ENCODE assay signal across 8 mouse cellular contexts in the genomic region with DNA sequence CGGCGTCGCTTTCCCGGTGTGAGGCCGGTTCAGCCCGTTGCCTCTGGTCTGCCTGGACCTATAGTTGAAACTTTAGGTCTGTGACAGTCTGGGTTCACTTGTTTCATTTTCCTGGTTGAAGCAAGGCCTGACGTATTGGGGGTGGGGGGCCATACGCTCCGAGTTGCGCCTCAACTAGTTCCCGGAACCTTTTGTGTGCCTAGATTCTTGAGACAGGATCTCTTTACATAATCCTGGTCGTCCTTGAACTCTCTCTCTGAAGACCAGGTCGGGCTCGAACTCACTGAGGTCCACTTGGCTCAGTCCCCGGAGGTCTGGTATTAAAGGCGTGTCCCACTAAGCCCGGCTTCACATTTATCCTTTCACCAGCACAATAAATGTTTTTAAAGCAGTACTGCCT. TPM values are rescaled to one million over a fixed set of nuclear protein-coding genes. Genes with fewer than 3 reads are reported as not detected.
DNase-seq lines count a peak whose midpoint lies in the region; ATAC-seq and TF ChIP-seq lines count a peak whose summit lies in the region.

No protein-coding gene starts in this region.

- no peak for TF ChIP-seq CTCF in layer of hippocampus, adult 2 months (conservative IDR thresholded peaks at IDR 0.05)

- H3K9me3 ChIP-seq in hindbrain, embryonic 16.5 days (ENCODE audit: control insufficient read depth, low read length) = no peaks in the 10 kb centered on the region
- H3K9me3 ChIP-seq in neural tube, embryonic 12.5 days = no peaks in the 10 kb centered on the region

- H3K9ac ChIP-seq in hindbrain, embryonic 16.5 days (ENCODE audit: low read depth, low read length) = peak overlapping the region; percentile 92
- H3K9ac ChIP-seq in neural tube, embryonic 12.5 days = peak overlapping the region; percentile 75

- H3K4me2 ChIP-seq in hindbrain, embryonic 16.5 days (ENCODE audit: low read length) = peak overlapping the region; percentile 96
- peak overlapping the region; percentile 90 for H3K4me2 ChIP-seq in neural tube, embryonic 12.5 days (replicated peaks)

- ATAC-seq in hindbrain, embryonic 16.5 days = no peak
- no peak for ATAC-seq in neural tube, embryonic 12.5 days (ENCODE audit: low FRiP score, low read depth)

- H3K27me3 ChIP-seq in hindbrain, embryonic 16.5 days (replicated peaks; ENCODE audit: control insufficient read depth, insufficient read depth, low read length) = no peaks in the 10 kb centered on the region; the same call in 1 of the 2 replicates
- H3K27me3 ChIP-seq in neural tube, embryonic 12.5 days (replicated peaks) = no peaks in the 10 kb centered on the region

- peak overlapping the region; percentile 98 for H3K27ac ChIP-seq in layer of hippocampus, adult 2 months
- peak overlapping the region; percentile 60 for H3K27ac ChIP-seq in brown adipose tissue, adult 24 weeks (replicated peaks; ENCODE audit: low read depth, low read length)
- peak overlapping the region; percentile 97 for H3K27ac ChIP-seq in hindbrain, embryonic 16.5 days (ENCODE audit: low read depth, low read length)
- H3K27ac ChIP-seq in neural tube, embryonic 12.5 days = 0 out of 2 replicates have a peak overlapping the region, but pooled peaks have one; percentile 83

- no peak for DNase-seq in layer of hippocampus, adult 2 months (ENCODE audit: low spot score in 2 of 2)
- DNase-seq in layer of hippocampus, adult 18-20 months (ENCODE audit: low spot score in 2 of 2) = no peak
- no peak for DNase-seq in right cerebral cortex, postnatal 36 days (ENCODE audit: low spot score in 2 of 2)
- no peak for DNase-seq in adrenal gland, postnatal 25 days
- no peak for DNase-seq in urinary bladder, postnatal 4 days (ENCODE audit: low spot score in 2 of 2)

- peaks cover 3% of the 10 kb centered on the region; the same call in 1 of the 2 replicates for H3K4me1 ChIP-seq in brown adipose tissue, adult 24 weeks (ENCODE audit: control insufficient read depth, insufficient read depth, insufficient read length, low read length)
- H3K4me1 ChIP-seq in hindbrain, embryonic 16.5 days (ENCODE audit: control insufficient read depth, insufficient read depth, low read depth, low read length) = peaks cover 16% of the 10 kb centered on the region
- peaks cover 19% of the 10 kb centered on the region for H3K4me1 ChIP-seq in neural tube, embryonic 12.5 days

- peaks cover 6% of the 10 kb centered on the region for H3K36me3 ChIP-seq in hindbrain, embryonic 16.5 days (ENCODE audit: control insufficient read depth, insufficient read depth, low read length)
- H3K36me3 ChIP-seq in neural tube, embryonic 12.5 days = peaks cover 15% of the 10 kb centered on the region

- WGBS in hindbrain, embryonic 16.5 days = 1% methylated on average over 17 of the region's 17 CpGs
- WGBS in neural tube, embryonic 12.5 days = 2% methylated on average over 17 of the region's 17 CpGs

- peak overlapping the region; percentile 95 for H3K4me3 ChIP-seq in layer of hippocampus, adult 2 months
- peak overlapping the region; percentile 77 for H3K4me3 ChIP-seq in brown adipose tissue, adult 24 weeks (ENCODE audit: insufficient read depth, low read depth, low read length)
- peak overlapping the region; percentile 92 for H3K4me3 ChIP-seq in hindbrain, embryonic 16.5 days (ENCODE audit: low read length)
- peak overlapping the region; percentile 84 for H3K4me3 ChIP-seq in neural tube, embryonic 12.5 days

RNA-seq across cellular contexts. Expression of a gene that starts 0.8 kb away (rescaled TPM):
- 10 to 100 TPM; 17.9 to 20.4 TPM for total RNA-seq in layer of hippocampus, adult 2 months (2021)
- 10 to 100 TPM; 14.9 to 16.8 TPM for total RNA-seq in layer of hippocampus, adult 18-20 months (2021)
- 7.7 and 14.1 TPM in 2 replicates for polyA plus RNA-seq in brown adipose tissue, adult 24 weeks (2012; ENCODE audit: insufficient read depth, insufficient read length, missing spikeins)
- polyA plus RNA-seq in hindbrain, embryonic 16.5 days (2015; fragmentation: Nextera tagmentation; extraction: Ambion mirVana) = 92.6 and 97.9 TPM in 2 replicates
- 141 and 142 TPM in 2 replicates for polyA plus RNA-seq in neural tube, embryonic 12.5 days (2016; fragmentation: Nextera tagmentation; extraction: Ambion mirVana)
- total RNA-seq in adrenal gland, postnatal 25 days (2021) = 25.7 and 29.5 TPM in 2 replicates

RNA-seq across cellular contexts. Expression of a gene that starts 16.8 kb away (rescaled TPM):
- total RNA-seq in layer of hippocampus, adult 2 months (2021) = 10 to 100 TPM; 47.9 to 56.8 TPM
- 10 to 100 TPM; 43.5 to 46.1 TPM for total RNA-seq in layer of hippocampus, adult 18-20 months (2021)
- polyA plus RNA-seq in brown adipose tissue, adult 24 weeks (2012; ENCODE audit: insufficient read depth, insufficient read length, missing spikeins) = 98.1 and 111 TPM in 2 replicates
- polyA plus RNA-seq in hindbrain, embryonic 16.5 days (2015; fragmentation: Nextera tagmentation; extraction: Ambion mirVana) = 21.2 and 24.6 TPM in 2 replicates
- 30.0 and 32.1 TPM in 2 replicates for polyA plus RNA-seq in neural tube, embryonic 12.5 days (2016; fragmentation: Nextera tagmentation; extraction: Ambion mirVana)
- total RNA-seq in adrenal gland, postnatal 25 days (2021) = 120 and 146 TPM in 2 replicates

RNA-seq across cellular contexts. Expression of a gene that starts 25.4 kb away (rescaled TPM):
- 10 to 100 TPM in 1 of 2 experiments, 1 to 10 TPM in 1; 8.1 to 12.4 TPM for total RNA-seq in layer of hippocampus, adult 2 months (2021)
- total RNA-seq in layer of hippocampus, adult 18-20 months (2021) = 10 to 100 TPM in 1 of 2 experiments, 1 to 10 TPM in 1; 8.8 to 10.5 TPM
- polyA plus RNA-seq in brown adipose tissue, adult 24 weeks (2012; ENCODE audit: insufficient read depth, insufficient read length, missing spikeins) = 30.1 and 34.2 TPM in 2 replicates
- 9.9 and 14.6 TPM in 2 replicates for polyA plus RNA-seq in hindbrain, embryonic 16.5 days (2015; fragmentation: Nextera tagmentation; extraction: Ambion mirVana)
- 14.2 and 15.7 TPM in 2 replicates for polyA plus RNA-seq in neural tube, embryonic 12.5 days (2016; fragmentation: Nextera tagmentation; extraction: Ambion mirVana)
- 28.7 and 40.6 TPM in 2 replicates for total RNA-seq in adrenal gland, postnatal 25 days (2021)

RNA-seq across cellular contexts. Expression of a gene that starts 49.3 kb away (rescaled TPM):
- total RNA-seq in layer of hippocampus, adult 2 months (2021) = under 1 TPM; 0.42 to 0.84 TPM
- total RNA-seq in layer of hippocampus, adult 18-20 months (2021) = under 1 TPM; 0.57 to 0.79 TPM
- polyA plus RNA-seq in brown adipose tissue, adult 24 weeks (2012; ENCODE audit: insufficient read depth, insufficient read length, missing spikeins) = not detected in 2 replicates
- 0.61 and 0.87 TPM in 2 replicates for polyA plus RNA-seq in hindbrain, embryonic 16.5 days (2015; fragmentation: Nextera tagmentation; extraction: Ambion mirVana)
- 0.41 and 0.66 TPM in 2 replicates for polyA plus RNA-seq in neural tube, embryonic 12.5 days (2016; fragmentation: Nextera tagmentation; extraction: Ambion mirVana)
- total RNA-seq in adrenal gland, postnatal 25 days (2021) = 0.86 and 2.5 TPM in 2 replicates
